Mouse (Mus musculus) adrenal gland, adult 2 months (tissue): ENCODE results near the gene Timp3. TPM values are rescaled to one million over a fixed set of nuclear protein-coding genes. Genes with fewer than 3 reads are reported as not detected.
"Not testable (repeated sequence)": the region's sequence is repeated elsewhere in the genome, so short reads cannot be mapped to it uniquely, and the experiment has no call there.

Source experiments
- DNase-seq: peaks from one replicate; pipeline ENCODE4 v3.0.0; 2021
- polyA plus RNA-seq: library from polyadenylated mRNA; depleted of rRNA; stranded (reverse); fragments of >200 nt; gene quantifications from 2 replicates; pipeline ENCODE4 v1.2.3, GENCODE M21; 2012
- total RNA-seq, 2 experiments: library from RNA; stranded (reverse); gene quantifications; 2 replicates each; pipeline ENCODE4 v1.2.3; 2021

The Timp3 gene
- total and polyA plus RNA-seq, 3 experiments = 424 to 599 (median 590) TPM

GRCm38 (mm10) chr10:86352521-86352920, 52.3 kb downstream of the Timp3 start:
- DNase-seq = no peak

- no peak for DNase-seq
Measured at GRCm38 (mm10) chr10:86356819-86357563, 56.8 kb downstream of the Timp3 start.

GRCm38 (mm10) chr10:86358307-86358975, 58.3 kb downstream of the Timp3 start:
- peak; percentile 55 for DNase-seq

- DNase-seq = no peak
Measured at GRCm38 (mm10) chr10:86359208-86359607, 59.0 kb downstream of the Timp3 start.

GRCm38 (mm10) chr10:86359699-86360098, 59.5 kb downstream of the Timp3 start:
- no peak for DNase-seq

- DNase-seq = no peak
Measured at GRCm38 (mm10) chr10:86363669-86364309, 63.6 kb downstream of the Timp3 start.

- peak; percentile 46 for DNase-seq
Measured at GRCm38 (mm10) chr10:86365632-86366092, 65.5 kb downstream of the Timp3 start.

GRCm38 (mm10) chr10:86367346-86367745, 67.2 kb downstream of the Timp3 start:
- no peak for DNase-seq

GRCm38 (mm10) chr10:86368811-86369210, 68.6 kb downstream of the Timp3 start:
- DNase-seq = peak; percentile 66

- no peak for DNase-seq
Measured at GRCm38 (mm10) chr10:86369346-86369745, 69.2 kb downstream of the Timp3 start.

- DNase-seq = no peak
Measured at GRCm38 (mm10) chr10:86371561-86371960, 71.4 kb downstream of the Timp3 start.

- no peak for DNase-seq
Measured at GRCm38 (mm10) chr10:86374061-86374460, 73.9 kb downstream of the Timp3 start.

- DNase-seq = peak; percentile 85
Measured at GRCm38 (mm10) chr10:86375903-86376302, 75.7 kb downstream of the Timp3 start.

GRCm38 (mm10) chr10:86376392-86377185, 76.4 kb downstream of the Timp3 start:
- no peak for DNase-seq

GRCm38 (mm10) chr10:86378803-86379202, 78.6 kb downstream of the Timp3 start:
- DNase-seq = not testable (repeated sequence)

GRCm38 (mm10) chr10:86380626-86381025, 80.5 kb downstream of the Timp3 start:
- no peak for DNase-seq

- DNase-seq = no peak
Measured at GRCm38 (mm10) chr10:86381150-86381921, 81.2 kb downstream of the Timp3 start.

GRCm38 (mm10) chr10:86381922-86382260, 81.7 kb downstream of the Timp3 start:
- no peak for DNase-seq

- no peak for DNase-seq
Measured at GRCm38 (mm10) chr10:86384655-86385054, 84.5 kb downstream of the Timp3 start.

GRCm38 (mm10) chr10:86385656-86386055, 85.5 kb downstream of the Timp3 start:
- DNase-seq = no peak

GRCm38 (mm10) chr10:86386232-86386631, 86.1 kb downstream of the Timp3 start:
- DNase-seq = no peak
